Mouse (Mus musculus) limb, embryonic 15.5 days (tissue): ENCODE measurements around the gene Myl9. TPM values are rescaled to one million over a fixed set of nuclear protein-coding genes. Genes with fewer than 3 reads are reported as not detected.

ENCODE experiments used
- ATAC-seq: fragments of 200-750 bp; cut with Nextera tagmentation; 2 replicates; pipeline ENCODE4 v1.8.0; 2017; ENCODE audit warnings: low read depth, moderate TSS enrichment; ENCODE audit not compliant: insufficient number of reproducible peaks, low FRiP score, low TSS enrichment
- H3K27ac ChIP-seq: fragments of 300-500 bp; sonication (generic); 2 replicates; pipeline ENCODE4 v1.5.1; 2015; ENCODE audit warnings: moderate library complexity, mild to moderate bottlenecking, inconsistent platforms
- H3K27me3 ChIP-seq: fragments of 300-500 bp; sonication (generic); 2 replicates; pipeline ENCODE4 v1.6.1; 2015; ENCODE audit warnings: inconsistent platforms
- H3K36me3 ChIP-seq: fragments of 300-500 bp; sonication (generic); 2 replicates; pipeline ENCODE4 v1.6.1; 2015; ENCODE audit warnings: inconsistent platforms
- H3K4me1 ChIP-seq: fragments of 300-500 bp; sonication (generic); 2 replicates; pipeline ENCODE4 v1.6.1; 2015; ENCODE audit warnings: inconsistent platforms
- H3K4me2 ChIP-seq: fragments of 300-500 bp; sonication (generic); 2 replicates; pipeline ENCODE4 v1.6.1; 2015; ENCODE audit warnings: mild to moderate bottlenecking, inconsistent platforms
- H3K4me3 ChIP-seq: fragments of 300-500 bp; sonication (generic); 2 replicates; pipeline ENCODE4 v1.5.1; 2015; ENCODE audit warnings: mild to moderate bottlenecking, inconsistent platforms
- H3K9ac ChIP-seq: fragments of 300-500 bp; sonication (generic); 2 replicates; pipeline ENCODE4 v1.6.1; 2015; ENCODE audit warnings: inconsistent platforms
- H3K9me3 ChIP-seq: fragments of 300-500 bp; sonication (generic); 2 replicates; pipeline ENCODE4 v1.6.1; 2016; ENCODE audit warnings: inconsistent platforms
- WGBS: fragments of 180-500 bp; shearing (Covaris S2); methylation state at CpG from one replicate; pipeline ENCODE4 v1.1.7; 2015; 5-methylcytosine and 5-hydroxymethylcytosine counted together
- polyA plus RNA-seq: library from polyadenylated mRNA; unstranded; fragments of >200 nt; fragmentation: Nextera tagmentation; extraction: Ambion mirVana; gene quantifications from 2 replicates; pipeline ENCODE4 v1.2.1, GENCODE M21; 2015

Myl9 gene
- polyA plus RNA-seq, 1 experiment from 2014 or later: 219 TPM

GRCm38 (mm10) chr2:156765593-156765992, 9.6 kb upstream of the Myl9 start:
- no peak overlapping the region for H3K4me3 ChIP-seq
- peak overlapping the region; percentile 43 for H3K27ac ChIP-seq
- ATAC-seq: no peak
- H3K9ac ChIP-seq: no peak overlapping the region
- peaks cover 39% of the 10 kb centered on the region for H3K36me3 ChIP-seq
- 48% methylated on average over 8 of the region's 8 CpGs for WGBS
- no peak overlapping the region for H3K4me2 ChIP-seq
- H3K27me3 ChIP-seq: no peaks in the 10 kb centered on the region
- H3K4me1 ChIP-seq: peaks cover 20% of the 10 kb centered on the region
- H3K9me3 ChIP-seq: no peaks in the 10 kb centered on the region

DNA sequence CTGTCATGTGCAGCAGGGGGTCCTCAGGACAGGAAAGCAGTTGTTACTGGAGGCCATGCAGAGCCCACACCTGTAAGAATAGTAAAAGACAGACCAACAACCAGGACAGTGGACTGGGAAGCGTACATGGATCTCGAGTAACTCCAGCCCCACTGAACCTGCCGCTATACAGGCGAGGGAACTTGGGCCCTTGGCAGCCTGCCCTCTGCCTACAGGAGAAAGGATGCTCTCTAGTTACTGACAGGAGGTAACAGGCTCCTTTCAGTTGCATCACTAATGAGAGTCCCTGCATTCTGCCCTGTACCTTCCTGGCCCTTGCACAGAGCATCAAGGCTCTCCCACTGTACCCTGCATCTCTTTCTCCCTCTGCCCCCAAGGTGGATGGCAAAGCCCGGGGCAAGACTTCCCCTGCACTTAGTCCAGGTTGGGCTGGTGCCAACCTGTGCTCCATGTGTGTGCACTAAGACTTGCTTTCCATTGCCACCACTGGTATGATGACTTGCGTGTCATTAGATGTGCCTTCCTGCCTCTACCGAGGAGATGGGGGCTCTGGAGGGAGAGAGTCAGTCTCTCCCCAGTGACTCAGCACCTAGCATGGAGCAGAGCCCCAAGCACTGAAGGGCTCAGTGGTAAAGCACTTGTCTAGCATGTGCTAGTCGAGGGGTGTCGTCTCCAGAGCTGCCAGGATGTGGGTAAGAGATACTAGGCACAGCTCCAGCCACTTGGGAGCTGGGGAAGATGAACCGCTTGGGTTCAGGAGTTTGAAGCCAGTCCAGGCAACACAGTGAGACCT, 8.8 kb upstream of the Myl9 start:
- ATAC-seq: no peak
- no peaks in the 10 kb centered on the region for H3K27me3 ChIP-seq
- H3K4me3 ChIP-seq: no peak overlapping the region
- H3K27ac ChIP-seq: peak overlapping the region; percentile 43
- 62% methylated on average over 10 of the region's 10 CpGs for WGBS
- H3K36me3 ChIP-seq: peaks cover 30% of the 10 kb centered on the region
- H3K9ac ChIP-seq: no peak overlapping the region
- H3K9me3 ChIP-seq: no peaks in the 10 kb centered on the region
- no peak overlapping the region for H3K4me2 ChIP-seq
- H3K4me1 ChIP-seq: peaks cover 20% of the 10 kb centered on the region

- Histone ChIP-seq H3K9ac (no peak overlapping the region), H3K36me3 (peaks cover 24% of the 10 kb centered on the region), H3K27me3 (no peaks in the 10 kb centered on the region), H3K27ac (no peak overlapping the region), H3K4me2 (no peak overlapping the region), H3K4me3 (no peak overlapping the region), H3K9me3 (no peaks in the 10 kb centered on the region), H3K4me1 (peaks cover 20% of the 10 kb centered on the region)
- WGBS: 65% methylated on average over 5 of the region's 5 CpGs
- no peak for ATAC-seq
These were observed 8.1 kb upstream of the Myl9 start for GRCm38 (mm10) chr2:156767108-156767507.

- ATAC-seq: no peak
- Histone ChIP-seq H3K36me3 (peaks cover 2% of the 10 kb centered on the region), H3K4me1 (peaks cover 23% of the 10 kb centered on the region), H3K4me3 (no peak overlapping the region), H3K27me3 (no peaks in the 10 kb centered on the region), H3K27ac (no peak overlapping the region), H3K4me2 (no peak overlapping the region), H3K9ac (no peak overlapping the region), H3K9me3 (no peaks in the 10 kb centered on the region)
- 77% methylated on average over 12 of the region's 12 CpGs for WGBS
These were observed 5.9 kb upstream of the Myl9 start for GRCm38 (mm10) chr2:156769274-156769673.

DNA sequence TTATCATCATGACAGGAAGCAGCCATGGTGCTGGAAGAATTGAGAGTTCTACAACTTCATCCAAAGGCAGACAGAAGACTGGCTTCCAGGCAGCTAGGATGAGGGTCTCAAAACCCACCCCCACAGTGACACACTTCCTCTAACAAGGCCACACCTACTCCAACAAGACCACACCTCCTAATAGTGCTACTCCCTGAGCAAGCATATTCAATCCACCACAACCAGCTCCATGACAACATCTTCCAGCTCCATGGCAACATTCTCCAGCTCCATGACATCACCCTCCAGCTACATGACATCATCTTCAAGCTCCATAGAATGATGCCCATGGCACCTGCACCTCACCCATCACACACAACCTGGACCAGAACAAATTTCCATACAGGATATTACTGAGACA, 1.8 kb upstream of the Myl9 start:
- H3K27me3 ChIP-seq: no peaks in the 10 kb centered on the region
- no peaks in the 10 kb centered on the region for H3K36me3 ChIP-seq
- peaks cover 30% of the 10 kb centered on the region for H3K4me1 ChIP-seq
- H3K4me2 ChIP-seq: no peak overlapping the region
- no peak overlapping the region for H3K4me3 ChIP-seq
- H3K9ac ChIP-seq: no peak overlapping the region
- no peak overlapping the region for H3K27ac ChIP-seq
- no peak for ATAC-seq
- no peaks in the 10 kb centered on the region for H3K9me3 ChIP-seq

- H3K9ac ChIP-seq: peak overlapping the region; percentile 29; the same call in 1 of the 2 replicates
- H3K27me3 ChIP-seq: no peaks in the 10 kb centered on the region
- H3K4me3 ChIP-seq: peak overlapping the region; percentile 44
- H3K4me2 ChIP-seq: peak overlapping the region; percentile 67
- H3K9me3 ChIP-seq: no peaks in the 10 kb centered on the region
- peaks cover 33% of the 10 kb centered on the region for H3K4me1 ChIP-seq
- no peaks in the 10 kb centered on the region for H3K36me3 ChIP-seq
- peak overlapping the region; percentile 89 for H3K27ac ChIP-seq
- ATAC-seq: no peak
- WGBS: 70% methylated on average over 13 of the region's 13 CpGs
These were observed 1.0 kb upstream of the Myl9 start for GRCm38 (mm10) chr2:156774035-156774737.

DNA sequence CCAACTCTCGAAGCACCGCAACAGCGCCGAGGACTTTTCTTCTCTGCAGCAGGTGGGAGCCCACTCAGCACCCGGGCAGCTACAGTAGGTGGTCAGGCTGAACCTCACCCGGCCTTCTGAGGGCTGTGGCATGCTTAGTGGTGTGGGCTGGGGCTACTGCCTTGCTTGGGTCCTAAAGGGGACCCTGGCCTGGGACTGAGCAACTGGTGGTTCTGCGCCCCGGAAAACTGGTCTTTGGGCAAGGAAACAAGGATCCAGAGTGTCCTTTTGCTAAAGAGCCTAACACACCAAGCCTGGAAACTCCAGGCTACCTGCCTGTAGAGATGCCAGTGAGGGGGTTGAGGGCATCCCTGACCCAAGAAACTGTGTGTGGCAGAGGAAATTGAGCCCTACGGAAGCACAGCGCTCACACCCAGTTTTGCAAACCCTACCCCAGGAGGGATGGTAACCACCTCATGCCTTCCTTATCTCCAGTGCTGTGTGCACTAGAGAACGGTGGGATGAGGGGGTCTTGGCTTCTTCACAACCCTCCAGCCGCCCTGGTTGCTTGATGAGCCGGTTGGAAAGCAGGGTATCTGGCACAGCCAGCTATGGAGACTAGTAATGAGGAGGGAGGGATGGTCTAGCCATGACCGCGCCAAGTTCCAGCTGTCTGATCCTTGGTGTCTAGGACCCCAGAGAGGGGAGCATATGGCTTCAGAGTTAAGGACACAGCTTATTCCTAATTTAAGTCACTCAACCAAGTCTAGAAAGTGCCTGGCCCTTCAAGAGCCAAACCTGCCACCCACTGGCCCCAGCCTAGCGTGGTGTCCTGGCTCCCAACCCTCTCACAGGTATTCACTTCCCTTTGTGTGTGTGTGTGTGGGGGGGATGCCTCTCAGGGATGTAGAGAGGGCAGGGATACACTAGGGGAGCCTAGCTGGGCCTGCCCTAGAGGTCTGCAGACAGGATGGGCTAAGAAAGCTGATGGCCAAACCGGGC, 525 bp downstream of the Myl9 start:
- no peaks in the 10 kb centered on the region for H3K27me3 ChIP-seq
- H3K4me1 ChIP-seq: peaks cover 41% of the 10 kb centered on the region
- H3K27ac ChIP-seq: peak overlapping the region; percentile 89
- H3K4me2 ChIP-seq: peak overlapping the region; percentile 67
- 34% methylated on average over 17 of the region's 17 CpGs for whole genome bisulfite sequencing
- H3K9me3 ChIP-seq: no peaks in the 10 kb centered on the region
- peak overlapping the region; percentile 44 for H3K4me3 ChIP-seq
- 0 out of 2 replicates have a peak overlapping the region, but pooled peaks have one; percentile 29 for H3K9ac ChIP-seq
- ATAC-seq: no peak; the same call in 1 of the 2 replicates
- no peaks in the 10 kb centered on the region for H3K36me3 ChIP-seq

DNA sequence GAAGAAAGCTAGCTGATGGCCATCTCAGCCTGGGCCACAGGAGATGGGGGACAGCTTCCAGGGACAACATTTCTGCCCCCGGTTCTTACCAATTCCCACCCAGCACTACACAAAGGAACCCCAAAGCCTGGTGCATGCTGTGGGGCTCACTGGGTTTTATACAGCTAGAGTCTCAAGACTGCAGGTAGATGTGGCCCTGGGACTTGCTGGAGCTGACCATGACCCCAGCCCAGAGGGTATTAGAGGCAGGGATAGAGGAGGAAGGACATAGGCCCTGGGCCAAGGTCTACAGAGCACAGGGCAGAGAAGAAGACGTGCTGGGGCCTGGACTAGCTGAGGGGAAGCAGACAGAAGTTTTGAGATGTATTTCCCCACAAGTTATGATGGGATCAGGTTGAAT, 1.7 kb downstream of the Myl9 start:
- Histone ChIP-seq H3K4me2 (no peak overlapping the region), H3K9ac (no peak overlapping the region), H3K27me3 (no peaks in the 10 kb centered on the region), H3K4me3 (no peak overlapping the region), H3K27ac (no peak overlapping the region), H3K9me3 (no peaks in the 10 kb centered on the region), H3K36me3 (no peaks in the 10 kb centered on the region), H3K4me1 (peaks cover 42% of the 10 kb centered on the region)
- no peak for ATAC-seq
- WGBS: 79% methylated on average over 2 of the region's 2 CpGs

- Histone ChIP-seq H3K4me3 (no peak overlapping the region), H3K4me1 (peaks cover 42% of the 10 kb centered on the region)
- 53% methylated on average over 7 of the region's 7 CpGs for WGBS
These were observed 2.2 kb downstream of the Myl9 start for GRCm38 (mm10) chr2:156777326-156778004.

GRCm38 (mm10) chr2:156778571-156778970, 3.4 kb downstream of the Myl9 start:
- Histone ChIP-seq H3K4me3 (no peak overlapping the region), H3K9me3 (no peaks in the 10 kb centered on the region), H3K4me2 (no peak overlapping the region), H3K9ac (no peak overlapping the region), H3K36me3 (no peaks in the 10 kb centered on the region), H3K27ac (no peak overlapping the region), H3K4me1 (peaks cover 42% of the 10 kb centered on the region), H3K27me3 (no peaks in the 10 kb centered on the region)
- 82% methylated on average over 8 of the region's 8 CpGs for WGBS
- ATAC-seq: no peak

More at GRCm38 (mm10) chr2:156777326-156778004, 2.2 kb downstream of the Myl9 start:
- no peak overlapping the region for H3K4me2 ChIP-seq
- no peaks in the 10 kb centered on the region for H3K36me3 ChIP-seq
- no peak overlapping the region for H3K27ac ChIP-seq
- no peak for ATAC-seq
- H3K9me3 ChIP-seq: no peaks in the 10 kb centered on the region
- no peak overlapping the region for H3K9ac ChIP-seq
- no peaks in the 10 kb centered on the region for H3K27me3 ChIP-seq

GRCm38 (mm10) chr2:156779036-156779435, 3.8 kb downstream of the Myl9 start:
- no peaks in the 10 kb centered on the region for H3K9me3 ChIP-seq
- ATAC-seq: no peak
- 74% methylated on average over 5 of the region's 5 CpGs for WGBS
- no peak overlapping the region for H3K4me2 ChIP-seq
- no peak overlapping the region for H3K9ac ChIP-seq
- no peaks in the 10 kb centered on the region for H3K27me3 ChIP-seq
- H3K36me3 ChIP-seq: no peaks in the 10 kb centered on the region
- H3K4me3 ChIP-seq: no peak overlapping the region
- H3K27ac ChIP-seq: no peak overlapping the region
- H3K4me1 ChIP-seq: peaks cover 41% of the 10 kb centered on the region
